Mouse (Mus musculus): ENCODE data around the gene 1700015F17Rik.

DNA sequence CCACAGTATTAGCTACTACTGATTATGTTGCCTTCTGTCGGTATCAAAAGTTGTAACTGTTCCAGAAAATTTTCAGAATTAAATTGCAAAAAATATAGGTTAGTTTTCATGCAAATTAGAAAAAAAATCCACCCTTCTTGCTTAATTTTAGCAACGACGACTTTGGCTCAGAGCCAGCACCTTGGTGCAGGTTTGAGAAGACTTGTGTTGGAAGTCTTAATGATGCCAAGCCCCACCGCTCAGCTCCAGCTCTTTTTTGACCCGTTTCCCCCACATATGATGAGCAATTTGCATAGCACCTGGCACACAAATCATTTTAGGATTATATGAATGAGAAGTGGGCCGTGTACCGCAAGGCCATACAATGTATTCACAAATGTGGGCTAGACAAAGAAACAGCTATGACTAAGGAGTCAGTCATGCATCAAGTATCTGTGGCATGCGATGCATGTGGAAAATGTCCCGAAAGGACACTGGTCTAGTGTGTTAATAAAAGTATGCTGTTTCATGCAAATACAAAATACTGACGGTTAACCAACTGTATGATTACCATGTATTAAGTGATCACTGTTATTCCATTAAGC lies 31.5 kb upstream of the 1700015F17Rik start:
- TF ChIP-seq KAT2A (conservative IDR thresholded peaks at IDR 0.05; ENCODE audit: low read depth, low read length) (no peak), CTCF (IDR thresholded peaks at IDR 0.05 in 2 of 3, conservative IDR thresholded peaks at IDR 0.05 in 1 of 3; ENCODE audit: control insufficient read depth in 1 of 3, insufficient read depth in 1 of 3, low read depth in 2 of 3, low read length in 3 of 3, poor library complexity in 1 of 3, severe bottlenecking in 1 of 3) (no peak), HCFC1 (IDR thresholded peaks at IDR 0.05; ENCODE audit: low read depth, low read length) (no peak), BHLHE40 (IDR thresholded peaks at IDR 0.05; ENCODE audit: borderline replicate concordance, low read depth, low read length) (no peak), MAX (IDR thresholded peaks at IDR 0.05; ENCODE audit: low read length) (no peak), POLR2A (IDR thresholded peaks at IDR 0.05; ENCODE audit: control insufficient read depth in 1 of 2, insufficient read depth in 1 of 2, low read depth in 1 of 2, low read length in 2 of 2, poor library complexity in 1 of 2) (no peak), POLR2AphosphoS2 (IDR thresholded peaks at IDR 0.05; ENCODE audit: low read length) (no peak), NELFE (IDR thresholded peaks at IDR 0.05; ENCODE audit: low read depth, low read length) (no peak), MAFK (IDR thresholded peaks at IDR 0.05; ENCODE audit: borderline replicate concordance, low read depth, low read length) (no peak)
